ENCODE assay signal across 14 mouse cellular contexts in genomic region chr1:130789512-130790451, GRCm38 (mm10). TPM values are rescaled to one million over a fixed set of nuclear protein-coding genes. Genes with fewer than 3 reads are reported as not detected.
DNase-seq lines count a peak whose midpoint lies in the region; ATAC-seq lines count a peak whose summit lies in the region.
"Had no signal": no experiment of that assay in that cellular context is flagged by ENCODE, and none has a peak within 500 bp of the region (broad histone marks: within the 10 kb centered on the region; RNA-seq: fewer than 3 reads in every experiment).

No protein-coding gene starts in this region.

- no peak for DNase-seq in forebrain, embryonic 11.5 days (ENCODE audit: low spot score)
- DNase-seq in heart, postnatal 10 days, result no peak
- no peak for DNase-seq in lung, postnatal 4 days
- DNase-seq in left cerebral cortex, postnatal 10 days (ENCODE audit: extremely low spot score in 1 of 2, low spot score in 2 of 2), result no peak
- DNase-seq: cerebellum, postnatal 10 days had no signal

- no peaks in the 10 kb centered on the region for H3K27me3 ChIP-seq in forebrain, embryonic 11.5 days (ENCODE audit: control insufficient read depth, insufficient read depth, low read length)
- H3K27me3 ChIP-seq in forebrain, embryonic 15.5 days, result no peaks in the 10 kb centered on the region
- no peaks in the 10 kb centered on the region for H3K27me3 ChIP-seq in neural tube, embryonic 12.5 days (replicated peaks)
- no peaks in the 10 kb centered on the region for H3K27me3 ChIP-seq in neural tube, embryonic 15.5 days (replicated peaks)
- H3K27me3 ChIP-seq: embryonic facial prominence, embryonic 12.5 days had no signal

- no peak overlapping the region for H3K4me3 ChIP-seq in forebrain, embryonic 11.5 days (ENCODE audit: low read depth, low read length)
- H3K4me3 ChIP-seq in forebrain, embryonic 15.5 days, result no peak overlapping the region
- no peak overlapping the region for H3K4me3 ChIP-seq in neural tube, embryonic 12.5 days
- no peak overlapping the region for H3K4me3 ChIP-seq in neural tube, embryonic 15.5 days (replicated peaks)
- H3K4me3 ChIP-seq: embryonic facial prominence, embryonic 12.5 days had no signal

- WGBS in forebrain, embryonic 11.5 days, result 63% methylated on average over 3 of the region's 3 CpGs
- WGBS in forebrain, embryonic 15.5 days, result 43% methylated on average over 3 of the region's 3 CpGs
- 63% methylated on average over 3 of the region's 3 CpGs for WGBS in neural tube, embryonic 12.5 days
- WGBS in neural tube, embryonic 15.5 days, result 59% methylated on average over 3 of the region's 3 CpGs

- peak; percentile 75 for ATAC-seq in forebrain, embryonic 11.5 days (replicated peaks; ENCODE audit: low FRiP score)
- no peak; the same call in 1 of the 2 replicates for ATAC-seq in forebrain, embryonic 15.5 days (replicated peaks)
- 0 out of 2 replicates have a peak, but pooled peaks have one; percentile 29 for ATAC-seq in neural tube, embryonic 12.5 days (ENCODE audit: low FRiP score, low read depth)
- ATAC-seq in neural tube, embryonic 15.5 days (ENCODE audit: low FRiP score), result no peak
- peak; percentile 39; the same call in 1 of the 2 replicates for ATAC-seq in megakaryocyte progenitor cell, adult 5-6 weeks (replicated peaks; ENCODE audit: poor library complexity)

- no peaks in the 10 kb centered on the region for H3K36me3 ChIP-seq in forebrain, embryonic 11.5 days (ENCODE audit: control insufficient read depth, insufficient read depth, low read length)
- no peaks in the 10 kb centered on the region for H3K36me3 ChIP-seq in forebrain, embryonic 15.5 days
- no peaks in the 10 kb centered on the region for H3K36me3 ChIP-seq in neural tube, embryonic 12.5 days
- H3K36me3 ChIP-seq in neural tube, embryonic 15.5 days, result no peaks in the 10 kb centered on the region
- H3K36me3 ChIP-seq: embryonic facial prominence, embryonic 12.5 days had no signal

- intact Hi-C loops in heart, postnatal 10 days (cut with DNase I), result loop anchor here (10.0 kb wide), 2 partner anchors 215 to 475 kb away; no protein-coding TSS in a partner anchor
- intact Hi-C loops in left cerebral cortex, postnatal 10 days (cut with DNase I), result loop anchor here (5.0 kb wide), 1 partner anchor 102 kb away; no protein-coding TSS in a partner anchor

- H3K4me2 ChIP-seq in forebrain, embryonic 11.5 days (ENCODE audit: low read depth, low read length, severe bottlenecking), result no peak overlapping the region
- no peak overlapping the region for H3K4me2 ChIP-seq in forebrain, embryonic 15.5 days (replicated peaks)
- H3K4me2 ChIP-seq in neural tube, embryonic 12.5 days (replicated peaks), result no peak overlapping the region
- no peak overlapping the region for H3K4me2 ChIP-seq in neural tube, embryonic 15.5 days
- H3K4me2 ChIP-seq: embryonic facial prominence, embryonic 12.5 days had no signal

- H3K9ac ChIP-seq in forebrain, embryonic 11.5 days (ENCODE audit: low read length), result no peak overlapping the region
- H3K9ac ChIP-seq in forebrain, embryonic 15.5 days (replicated peaks), result no peak overlapping the region
- H3K9ac ChIP-seq in neural tube, embryonic 12.5 days, result no peak overlapping the region
- no peak overlapping the region for H3K9ac ChIP-seq in neural tube, embryonic 15.5 days (replicated peaks)
- H3K9ac ChIP-seq: embryonic facial prominence, embryonic 12.5 days had no signal

- H3K27ac ChIP-seq in forebrain, embryonic 11.5 days (ENCODE audit: low read depth, low read length), result no peak overlapping the region
- no peak overlapping the region for H3K27ac ChIP-seq in forebrain, embryonic 15.5 days (replicated peaks)
- H3K27ac ChIP-seq in neural tube, embryonic 12.5 days, result no peak overlapping the region
- H3K27ac ChIP-seq in neural tube, embryonic 15.5 days (replicated peaks), result no peak overlapping the region
- H3K27ac ChIP-seq: embryonic facial prominence, embryonic 12.5 days had no signal

- H3K4me1 ChIP-seq in forebrain, embryonic 11.5 days (replicated peaks; ENCODE audit: control insufficient read depth, insufficient read depth, low read length), result no peaks in the 10 kb centered on the region
- H3K4me1 ChIP-seq in forebrain, embryonic 15.5 days, result peaks cover 5% of the 10 kb centered on the region; the same call in 1 of the 2 replicates
- H3K4me1 ChIP-seq in neural tube, embryonic 12.5 days, result no peaks in the 10 kb centered on the region
- H3K4me1 ChIP-seq in neural tube, embryonic 15.5 days, result no peaks in the 10 kb centered on the region
- H3K4me1 ChIP-seq: embryonic facial prominence, embryonic 12.5 days had no signal

- H3K9me3 ChIP-seq in forebrain, embryonic 11.5 days (ENCODE audit: control insufficient read depth, low read length), result no peaks in the 10 kb centered on the region; the same call in 1 of the 2 replicates
- 0 out of 2 replicates have a peak, but pooled peaks cover 3% of the 10 kb centered on the region for H3K9me3 ChIP-seq in forebrain, embryonic 15.5 days
- H3K9me3 ChIP-seq in neural tube, embryonic 12.5 days, result peaks cover 4% of the 10 kb centered on the region; the same call in 1 of the 2 replicates
- 0 out of 2 replicates have a peak, but pooled peaks cover 2% of the 10 kb centered on the region for H3K9me3 ChIP-seq in neural tube, embryonic 15.5 days (replicated peaks)
- H3K9me3 ChIP-seq: embryonic facial prominence, embryonic 12.5 days had no signal

RNA-seq across cellular contexts. Expression of gene Fcamr, which starts 10.9 kb away (rescaled TPM):
- not detected in 2 replicates for polyA plus RNA-seq in forebrain, embryonic 11.5 days (2014; fragmentation: Nextera tagmentation; extraction: Ambion mirVana)
- not detected in 2 replicates for polyA plus RNA-seq in forebrain, embryonic 15.5 days (2015; fragmentation: Nextera tagmentation; extraction: Ambion mirVana)
- not detected in 2 replicates for polyA plus RNA-seq in neural tube, embryonic 12.5 days (2016; fragmentation: Nextera tagmentation; extraction: Ambion mirVana)
- not detected in 2 replicates for polyA plus RNA-seq in neural tube, embryonic 15.5 days (2015; fragmentation: Nextera tagmentation; extraction: Ambion mirVana)
- not detected in 2 replicates for total RNA-seq in megakaryocyte progenitor cell, adult 5-6 weeks (2015)
- not detected in 2 replicates for total RNA-seq in megakaryocyte progenitor cell, adult 5-6 weeks (2017)
- under 1 TPM; 0.19 to 0.20 TPM for total RNA-seq in heart, postnatal 10 days (2021)
- not detected for total RNA-seq in left cerebral cortex, postnatal 10 days (2021)
- total RNA-seq: layer of hippocampus, adult 18-20 months; left cerebral cortex, adult 8-10 months; monocyte, adult 5-6 weeks had no signal
- polyA plus RNA-seq: embryonic facial prominence, embryonic 12.5 days; liver, embryonic 16.5 days had no signal

RNA-seq across cellular contexts. Expression of gene Pigr, which starts 36.7 kb away (rescaled TPM):
- not detected in 2 replicates for polyA plus RNA-seq in forebrain, embryonic 11.5 days (2014; fragmentation: Nextera tagmentation; extraction: Ambion mirVana)
- not detected in 2 replicates for polyA plus RNA-seq in forebrain, embryonic 15.5 days (2015; fragmentation: Nextera tagmentation; extraction: Ambion mirVana)
- polyA plus RNA-seq in neural tube, embryonic 12.5 days (2016; fragmentation: Nextera tagmentation; extraction: Ambion mirVana), result not detected in 2 replicates
- 0.04 TPM in 1 of 2 replicates, not detected in the other for polyA plus RNA-seq in neural tube, embryonic 15.5 days (2015; fragmentation: Nextera tagmentation; extraction: Ambion mirVana)
- total RNA-seq in megakaryocyte progenitor cell, adult 5-6 weeks (2015), result not detected in 2 replicates
- total RNA-seq in megakaryocyte progenitor cell, adult 5-6 weeks (2017), result not detected in 2 replicates
- total RNA-seq in heart, postnatal 10 days (2021), result not detected
- under 1 TPM; 0.08 to 0.21 TPM for total RNA-seq in left cerebral cortex, postnatal 10 days (2021)
- total RNA-seq: layer of hippocampus, adult 18-20 months; monocyte, adult 5-6 weeks had no signal
- polyA plus RNA-seq: embryonic facial prominence, embryonic 12.5 days had no signal

RNA-seq across cellular contexts. Expression of gene AA986860, which starts 58.0 kb away (rescaled TPM):
- polyA plus RNA-seq in forebrain, embryonic 11.5 days (2014; fragmentation: Nextera tagmentation; extraction: Ambion mirVana), result 0.83 and 1.1 TPM in 2 replicates
- 0.53 and 0.56 TPM in 2 replicates for polyA plus RNA-seq in forebrain, embryonic 15.5 days (2015; fragmentation: Nextera tagmentation; extraction: Ambion mirVana)
- polyA plus RNA-seq in neural tube, embryonic 12.5 days (2016; fragmentation: Nextera tagmentation; extraction: Ambion mirVana), result 0.51 and 0.86 TPM in 2 replicates
- 0.82 and 5.5 TPM in 2 replicates for polyA plus RNA-seq in neural tube, embryonic 15.5 days (2015; fragmentation: Nextera tagmentation; extraction: Ambion mirVana)
- total RNA-seq in megakaryocyte progenitor cell, adult 5-6 weeks (2015), result 0.10 TPM in 1 of 2 replicates, not detected in the other
- 0.10 TPM in 1 of 2 replicates, not detected in the other for total RNA-seq in megakaryocyte progenitor cell, adult 5-6 weeks (2017)
- under 1 TPM; 0.57 to 0.62 TPM for total RNA-seq in heart, postnatal 10 days (2021)
- 1 to 10 TPM in 1 of 2 experiments, under 1 TPM in 1; 0.92 to 1.0 TPM for total RNA-seq in left cerebral cortex, postnatal 10 days (2021)

Comparison
In these comparisons a context has a peak if more than half of its experiments do, and no peak if none do; other contexts are left out.
1. ATAC-seq: peak in forebrain, embryonic 11.5 days (single experiment), neural tube, embryonic 12.5 days (single experiment) and megakaryocyte progenitor cell, adult 5-6 weeks (single experiment); none in forebrain, embryonic 15.5 days (single experiment) and neural tube, embryonic 15.5 days (single experiment).